Mouse (Mus musculus) cerebellum, adult 2 months (tissue): ENCODE data around the gene Aldoart2. TPM values are rescaled to one million over a fixed set of nuclear protein-coding genes. Genes with fewer than 3 reads are reported as not detected.
"Not testable (repeated sequence)": the region's sequence is repeated elsewhere in the genome, so short reads cannot be mapped to it uniquely, and the experiment has no call there.

Experiments
- DNase-seq, 2 experiments: peaks; one replicate each; pipeline ENCODE4 v3.0.0; 2021
- H3K27ac ChIP-seq: fragments of 200-500 bp; 2 replicates; pipeline ENCODE4 v1.5.1; 2012; ENCODE audit warnings: low read length, control low read depth, inconsistent platforms; ENCODE audit not compliant: insufficient read depth
- H3K27me3 ChIP-seq: fragments of 200-500 bp; 2 replicates; pipeline ENCODE4 v1.6.1; 2012; ENCODE audit warnings: inconsistent platforms, mild to moderate bottlenecking, low read length, moderate library complexity; ENCODE audit not compliant: control insufficient read depth, insufficient read depth
- H3K4me1 ChIP-seq: fragments of 200-500 bp; 2 replicates; pipeline ENCODE4 v1.6.1; 2011; ENCODE audit warnings: low read length; ENCODE audit not compliant: control insufficient read depth, insufficient read depth
- H3K4me3 ChIP-seq: fragments of 200-500 bp; replicated peaks from 2 replicates; pipeline ENCODE3; 2011; ENCODE audit warnings: mild to moderate bottlenecking, low read depth, low read length, control low read depth; ENCODE audit not compliant: insufficient read depth
- CTCF ChIP-seq: fragments of 200-500 bp; IDR thresholded peaks from 2 replicates; pipeline ENCODE4 v1.5.1; 2011; ENCODE audit warnings: low read depth, mild to moderate bottlenecking, control low read depth, low read length, moderate library complexity, borderline replicate concordance; ENCODE audit not compliant: insufficient read depth
- POLR2A ChIP-seq: fragments of 200-500 bp; IDR thresholded peaks from 2 replicates; pipeline ENCODE4 v1.6.1; 2011; ENCODE audit warnings: low read length, control low read depth, borderline replicate concordance; ENCODE audit not compliant: insufficient read depth
- WGBS: fragments of 180-500 bp; shearing (Covaris S2); methylation state at CpG from one replicate; pipeline ENCODE4 v1.1.7; 2018; 5-methylcytosine and 5-hydroxymethylcytosine counted together
- polyA plus RNA-seq: library from polyadenylated mRNA; depleted of rRNA; stranded (reverse); fragments of >200 nt; gene quantifications from 2 replicates; pipeline ENCODE4 v1.2.3, GENCODE M21; 2012

Aldoart2 gene
- polyA plus RNA-seq, 1 experiment: 0.08 TPM

- WGBS: 75% methylated on average over 3 of the region's 3 CpGs
Observed at GRCm38 (mm10) chr12:55568466-55568865, 3.4 kb downstream of the Aldoart2 start.

GRCm38 (mm10) chr12:55569676-55570075 is 4.6 kb downstream of the Aldoart2 start:
- Histone ChIP-seq H3K27ac (no peak overlapping the region), H3K4me3 (no peak overlapping the region), H3K27me3 (no peaks in the 10 kb centered on the region), H3K4me1 (no peaks in the 10 kb centered on the region)
- 41% methylated on average over 6 of the region's 6 CpGs for WGBS
- TF ChIP-seq CTCF: no peak
- DNase-seq: no peak

More at GRCm38 (mm10) chr12:55568466-55568865, 3.4 kb downstream of the Aldoart2 start:
- Histone ChIP-seq H3K4me3 (no peak overlapping the region), H3K4me1 (no peaks in the 10 kb centered on the region), H3K27ac (no peak overlapping the region), H3K27me3 (no peaks in the 10 kb centered on the region)
- TF ChIP-seq CTCF (no peak), POLR2A (no peak)
- no peak for DNase-seq

GRCm38 (mm10) chr12:55570646-55571045 is 5.6 kb downstream of the Aldoart2 start:
- H3K4me3 ChIP-seq: no peak overlapping the region
- H3K27ac ChIP-seq: no peak overlapping the region
- no peak for DNase-seq
- H3K4me1 ChIP-seq: no peaks in the 10 kb centered on the region
- TF ChIP-seq POLR2A: no peak
- no peak for TF ChIP-seq CTCF
- 81% methylated on average over 9 of the region's 9 CpGs for WGBS
- H3K27me3 ChIP-seq: no peaks in the 10 kb centered on the region

DNA sequence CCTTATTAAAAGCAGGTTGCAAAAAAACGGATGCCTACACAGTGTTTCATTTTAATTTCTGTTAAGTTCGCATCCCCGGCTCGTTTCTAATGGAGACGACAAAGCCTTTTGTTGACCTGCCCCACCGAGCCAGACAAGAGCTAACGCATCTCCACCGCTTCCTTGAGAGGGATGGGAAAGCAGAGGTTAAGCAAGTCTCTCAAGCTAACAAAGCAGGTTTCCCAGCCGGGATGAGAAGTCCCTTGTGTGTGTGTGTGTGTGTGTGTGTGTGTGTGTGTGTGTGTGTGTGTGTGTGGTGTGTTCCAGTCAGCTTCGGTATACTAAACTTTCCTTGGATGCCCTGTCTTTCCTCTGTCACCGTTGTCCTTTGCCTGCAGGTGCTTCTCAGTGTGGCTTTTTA is 6.1 kb downstream of the Aldoart2 start:
- H3K4me3 ChIP-seq: no peak overlapping the region
- H3K27ac ChIP-seq: no peak overlapping the region
- H3K4me1 ChIP-seq: no peaks in the 10 kb centered on the region
- no peak for DNase-seq
- TF ChIP-seq CTCF (no peak), POLR2A (no peak)
- WGBS: 63% methylated on average over 11 of the region's 11 CpGs
- no peaks in the 10 kb centered on the region for H3K27me3 ChIP-seq

- no peak for TF ChIP-seq POLR2A
- no peak overlapping the region for H3K27ac ChIP-seq
- WGBS: 84% methylated on average over 10 of the region's 10 CpGs
- H3K4me1 ChIP-seq: no peaks in the 10 kb centered on the region
- no peaks in the 10 kb centered on the region for H3K27me3 ChIP-seq
- no peak overlapping the region for H3K4me3 ChIP-seq
- DNase-seq: no peak
Observed at GRCm38 (mm10) chr12:55571661-55572060, 6.6 kb downstream of the Aldoart2 start.

DNA sequence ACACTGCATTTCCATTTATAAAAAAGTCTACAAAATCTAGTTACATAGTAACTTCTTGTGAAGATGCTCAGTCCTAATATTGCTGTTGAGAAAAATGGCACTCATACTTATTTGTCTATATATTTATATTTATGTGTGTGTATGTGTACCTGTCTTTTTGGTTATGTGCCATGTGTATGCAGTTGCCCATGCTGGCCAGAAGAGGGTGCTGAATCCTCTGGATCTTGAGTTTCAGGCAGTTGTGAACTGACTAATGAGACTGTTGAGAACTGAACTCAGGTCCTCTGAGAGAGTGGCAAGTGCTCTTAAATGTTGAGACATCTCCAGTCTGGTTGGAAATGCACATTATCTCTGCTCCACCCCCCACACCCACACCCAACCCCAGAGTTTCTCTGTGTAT is 8.1 kb downstream of the Aldoart2 start:
- Histone ChIP-seq H3K4me3 (no peak overlapping the region), H3K27me3 (no peaks in the 10 kb centered on the region), H3K4me1 (no peaks in the 10 kb centered on the region), H3K27ac (no peak overlapping the region)
- TF ChIP-seq CTCF (no peak), POLR2A (no peak)
- no peak for DNase-seq

- Histone ChIP-seq H3K27me3 (no peaks in the 10 kb centered on the region), H3K27ac (no peak overlapping the region), H3K4me3 (no peak overlapping the region), H3K4me1 (no peaks in the 10 kb centered on the region)
- 5% methylated on average over 6 of the region's 6 CpGs for WGBS
- DNase-seq: peak in 1 of 2 experiments; percentile 4
- TF ChIP-seq CTCF: no peak
- no peak for TF ChIP-seq POLR2A
Observed at GRCm38 (mm10) chr12:55573794-55574193, 8.8 kb downstream of the Aldoart2 start.

GRCm38 (mm10) chr12:55586936-55587335 is 21.9 kb downstream of the Aldoart2 start:
- WGBS: 50% methylated on average over 9 of the region's 9 CpGs
- not testable (repeated sequence) for H3K27me3 ChIP-seq, DNase-seq, H3K27ac ChIP-seq, H3K4me3 ChIP-seq, H3K4me1 ChIP-seq

DNA sequence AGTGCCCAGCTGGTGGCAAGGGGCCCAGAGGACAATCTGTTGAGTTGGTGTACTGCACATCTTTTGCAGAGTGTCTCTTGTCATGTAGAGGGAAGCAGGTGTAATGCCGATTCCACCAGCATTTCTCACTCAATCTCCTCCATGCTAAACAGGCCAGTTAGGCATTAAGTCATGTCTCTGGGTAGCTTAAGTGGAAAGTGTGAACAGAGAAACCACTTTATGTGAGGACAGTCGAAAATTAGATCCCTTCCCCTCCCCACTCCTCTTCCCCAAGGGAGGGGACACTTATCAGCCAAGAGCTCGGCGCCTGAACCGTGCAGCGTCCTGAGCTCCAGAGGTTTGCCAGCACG is 33.5 kb downstream of the Aldoart2 start:
- peak overlapping the region; percentile 17 for H3K4me3 ChIP-seq
- H3K4me1 ChIP-seq: no peaks in the 10 kb centered on the region; the same call in 1 of the 2 replicates
- TF ChIP-seq CTCF (no peak), POLR2A (no peak)
- WGBS: under 1% methylated on average over 7 of the region's 7 CpGs
- no peak overlapping the region for H3K27ac ChIP-seq
- DNase-seq: no peak
- no peaks in the 10 kb centered on the region; the same call in 1 of the 2 replicates for H3K27me3 ChIP-seq
